Mouse (Mus musculus): ENCODE results near the gene Mthfd1l. TPM values are rescaled to one million over a fixed set of nuclear protein-coding genes. Genes with fewer than 3 reads are reported as not detected.

Gene Mthfd1l
- polyA plus RNA-seq, 1 experiment = 45.9 TPM

GRCm38 (mm10) chr10:4146947-4147346 is 174.0 kb downstream of the Mthfd1l start:
- TF ChIP-seq POLR2AphosphoS2 (IDR thresholded peaks at IDR 0.05; ENCODE audit: insufficient read length, low read depth) = no peak
- TF ChIP-seq MAX (IDR thresholded peaks at IDR 0.05; ENCODE audit: low read depth) = no peak
- TF ChIP-seq MYOD1 (IDR thresholded peaks at IDR 0.05; ENCODE audit: control insufficient read depth in 1 of 3, insufficient read length in 2 of 3, low read depth in 2 of 3) = no peak
- no peak for TF ChIP-seq POLR2A (IDR thresholded peaks at IDR 0.05; ENCODE audit: insufficient read length, low read depth)
- no peak overlapping the region for H3K4me3 ChIP-seq

GRCm38 (mm10) chr10:4151159-4151558 is 178.2 kb downstream of the Mthfd1l start:
- Histone ChIP-seq H3K27me3 (ENCODE audit: control insufficient read depth, insufficient read depth, insufficient read length) (no peaks in the 10 kb centered on the region), H3K79me2 (ENCODE audit: control insufficient read depth, insufficient read depth) (no peaks in the 10 kb centered on the region), H3K36me3 (ENCODE audit: control insufficient read depth, insufficient read depth) (peaks cover 8% of the 10 kb centered on the region), H3ac (ENCODE audit: control insufficient read depth, insufficient read length) (no peak overlapping the region), H3K4me3 (no peak overlapping the region), H3K4me2 (ENCODE audit: low read depth) (no peak overlapping the region)
- TF ChIP-seq USF1 (IDR thresholded peaks at IDR 0.05; ENCODE audit: low read depth) (no peak), TCF12 (IDR thresholded peaks at IDR 0.05; ENCODE audit: insufficient read depth, poor library complexity, severe bottlenecking) (no peak), MAX (IDR thresholded peaks at IDR 0.05; ENCODE audit: low read depth) (no peak), REST (IDR thresholded peaks at IDR 0.05; ENCODE audit: insufficient read depth, insufficient read length) (no peak)

More at GRCm38 (mm10) chr10:4146947-4147346, 174.0 kb downstream of the Mthfd1l start:
- no peak overlapping the region for H3K4me2 ChIP-seq (ENCODE audit: low read depth)
- no peaks in the 10 kb centered on the region for H3K79me2 ChIP-seq (ENCODE audit: control insufficient read depth, insufficient read depth)
- no peak overlapping the region for H3ac ChIP-seq (ENCODE audit: control insufficient read depth, insufficient read length)
- H3K27me3 ChIP-seq (ENCODE audit: control insufficient read depth, insufficient read depth, insufficient read length) = no peaks in the 10 kb centered on the region
- H3K36me3 ChIP-seq (ENCODE audit: control insufficient read depth, insufficient read depth) = no peaks in the 10 kb centered on the region

- Histone ChIP-seq H3ac (ENCODE audit: control insufficient read depth, insufficient read length) (no peak overlapping the region), H3K4me2 (ENCODE audit: low read depth) (no peak overlapping the region), H3K4me3 (no peak overlapping the region), H3K79me2 (ENCODE audit: control insufficient read depth, insufficient read depth) (no peaks in the 10 kb centered on the region), H3K36me3 (ENCODE audit: control insufficient read depth, insufficient read depth) (peaks cover 16% of the 10 kb centered on the region), H3K27me3 (ENCODE audit: control insufficient read depth, insufficient read depth, insufficient read length) (no peaks in the 10 kb centered on the region)
- TF ChIP-seq TCF3 (IDR thresholded peaks at IDR 0.05; ENCODE audit: insufficient read length, low read depth) (no peak), USF1 (IDR thresholded peaks at IDR 0.05; ENCODE audit: low read depth) (no peak), E2F4 (IDR thresholded peaks at IDR 0.05; ENCODE audit: insufficient read depth) (no peak), MYOD1 (IDR thresholded peaks at IDR 0.05; ENCODE audit: control insufficient read depth in 1 of 3, insufficient read length in 2 of 3, low read depth in 2 of 3) (no peak), TCF12 (IDR thresholded peaks at IDR 0.05; ENCODE audit: insufficient read depth, poor library complexity, severe bottlenecking) (no peak), POLR2A (IDR thresholded peaks at IDR 0.05; ENCODE audit: insufficient read length, low read depth) (no peak), REST (IDR thresholded peaks at IDR 0.05; ENCODE audit: insufficient read depth, insufficient read length) (no peak), POLR2AphosphoS2 (IDR thresholded peaks at IDR 0.05; ENCODE audit: insufficient read length, low read depth) (no peak), SRF (IDR thresholded peaks at IDR 0.05; ENCODE audit: control insufficient read depth, insufficient read length, low read depth) (no peak), MYOG (IDR thresholded peaks at IDR 0.05; ENCODE audit: control insufficient read depth in 1 of 3, insufficient read depth in 1 of 3, insufficient read length in 2 of 3, low read depth in 2 of 3) (no peak), MAX (IDR thresholded peaks at IDR 0.05; ENCODE audit: low read depth) (no peak), CEBPB (IDR thresholded peaks at IDR 0.05; ENCODE audit: insufficient read depth, poor library complexity, severe bottlenecking) (no peak)
Observed at GRCm38 (mm10) chr10:4151862-4152776, 179.2 kb downstream of the Mthfd1l start.

GRCm38 (mm10) chr10:4153031-4153430 is 180.1 kb downstream of the Mthfd1l start:
- Histone ChIP-seq H3K27me3 (ENCODE audit: control insufficient read depth, insufficient read depth, insufficient read length) (no peaks in the 10 kb centered on the region), H3K4me2 (ENCODE audit: low read depth) (no peak overlapping the region), H3ac (ENCODE audit: control insufficient read depth, insufficient read length) (no peak overlapping the region), H3K79me2 (ENCODE audit: control insufficient read depth, insufficient read depth) (no peaks in the 10 kb centered on the region), H3K4me3 (no peak overlapping the region), H3K36me3 (ENCODE audit: control insufficient read depth, insufficient read depth) (peaks cover 16% of the 10 kb centered on the region)
- TF ChIP-seq TCF3 (IDR thresholded peaks at IDR 0.05; ENCODE audit: insufficient read length, low read depth) = no peak
- no peak for TF ChIP-seq E2F4 (IDR thresholded peaks at IDR 0.05; ENCODE audit: insufficient read depth)
- TF ChIP-seq POLR2AphosphoS2 (IDR thresholded peaks at IDR 0.05; ENCODE audit: insufficient read length, low read depth) = no peak
- no peak for TF ChIP-seq MYOG (IDR thresholded peaks at IDR 0.05; ENCODE audit: control insufficient read depth in 1 of 3, insufficient read depth in 1 of 3, insufficient read length in 2 of 3, low read depth in 2 of 3)
- TF ChIP-seq USF1 (IDR thresholded peaks at IDR 0.05; ENCODE audit: low read depth) = no peak
- no peak for TF ChIP-seq POLR2A (IDR thresholded peaks at IDR 0.05; ENCODE audit: insufficient read length, low read depth)
- no peak for TF ChIP-seq SRF (IDR thresholded peaks at IDR 0.05; ENCODE audit: control insufficient read depth, insufficient read length, low read depth)
- TF ChIP-seq TCF12 (IDR thresholded peaks at IDR 0.05; ENCODE audit: insufficient read depth, poor library complexity, severe bottlenecking) = no peak
- no peak for TF ChIP-seq MAX (IDR thresholded peaks at IDR 0.05; ENCODE audit: low read depth)
- no peak for TF ChIP-seq REST (IDR thresholded peaks at IDR 0.05; ENCODE audit: insufficient read depth, insufficient read length)
- TF ChIP-seq MYOD1 (IDR thresholded peaks at IDR 0.05; ENCODE audit: control insufficient read depth in 1 of 3, insufficient read length in 2 of 3, low read depth in 2 of 3) = no peak

GRCm38 (mm10) chr10:4154035-4154434 is 181.1 kb downstream of the Mthfd1l start:
- Histone ChIP-seq H3K79me2 (ENCODE audit: control insufficient read depth, insufficient read depth) (no peaks in the 10 kb centered on the region), H3K27me3 (ENCODE audit: control insufficient read depth, insufficient read depth, insufficient read length) (no peaks in the 10 kb centered on the region), H3ac (ENCODE audit: control insufficient read depth, insufficient read length) (no peak overlapping the region), H3K4me3 (no peak overlapping the region), H3K4me2 (ENCODE audit: low read depth) (no peak overlapping the region), H3K36me3 (ENCODE audit: control insufficient read depth, insufficient read depth) (peaks cover 16% of the 10 kb centered on the region)
- TF ChIP-seq POLR2A (IDR thresholded peaks at IDR 0.05; ENCODE audit: insufficient read length, low read depth) (no peak), USF1 (IDR thresholded peaks at IDR 0.05; ENCODE audit: low read depth) (no peak), SRF (IDR thresholded peaks at IDR 0.05; ENCODE audit: control insufficient read depth, insufficient read length, low read depth) (no peak), TCF3 (IDR thresholded peaks at IDR 0.05; ENCODE audit: insufficient read length, low read depth) (no peak), REST (IDR thresholded peaks at IDR 0.05; ENCODE audit: insufficient read depth, insufficient read length) (no peak), MAX (IDR thresholded peaks at IDR 0.05; ENCODE audit: low read depth) (no peak), TCF12 (IDR thresholded peaks at IDR 0.05; ENCODE audit: insufficient read depth, poor library complexity, severe bottlenecking) (no peak), CEBPB (IDR thresholded peaks at IDR 0.05; ENCODE audit: insufficient read depth, poor library complexity, severe bottlenecking) (no peak), MYOD1 (IDR thresholded peaks at IDR 0.05; ENCODE audit: control insufficient read depth in 1 of 3, insufficient read length in 2 of 3, low read depth in 2 of 3) (no peak), E2F4 (IDR thresholded peaks at IDR 0.05; ENCODE audit: insufficient read depth) (no peak), MYOG (IDR thresholded peaks at IDR 0.05; ENCODE audit: control insufficient read depth in 1 of 3, insufficient read depth in 1 of 3, insufficient read length in 2 of 3, low read depth in 2 of 3) (no peak), POLR2AphosphoS2 (IDR thresholded peaks at IDR 0.05; ENCODE audit: insufficient read length, low read depth) (no peak)

Data from myocyte (in vitro differentiated cells).